Mouse (Mus musculus) heart, adult 9 months (tissue): Measurements from ENCODE around the gene Mertk.

Source experiments
- DNase-seq, 2 experiments: peaks; one replicate each; pipeline ENCODE4 v3.0.0; 2022; ENCODE audit warnings: low spot score in 2 of 2

Mertk gene

GRCm38 (mm10) chr2:128818956-128819643 is 120.3 kb downstream of the Mertk start:
- DNase-seq = peak; percentile 18 to 43

DNA sequence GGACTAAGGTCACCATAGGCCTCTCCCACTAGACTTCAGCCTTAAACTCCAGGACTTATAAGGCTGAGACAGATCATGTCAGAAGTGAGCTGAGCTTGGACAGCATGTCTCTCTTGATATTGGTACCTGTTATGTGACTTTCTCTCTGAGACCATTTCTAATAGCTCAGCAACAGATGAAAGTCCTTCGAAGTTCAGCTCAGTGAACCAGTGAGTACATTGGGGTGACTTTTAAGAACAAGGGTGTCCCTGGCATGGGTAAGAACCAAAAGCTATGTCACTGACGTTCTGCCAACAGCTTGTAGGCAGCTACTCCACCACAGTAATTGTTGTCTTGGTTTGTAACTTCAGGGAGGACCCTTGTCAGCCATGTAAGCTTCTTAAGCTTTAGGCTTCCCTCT is 121.9 kb downstream of the Mertk start:
- no peak for DNase-seq

DNA sequence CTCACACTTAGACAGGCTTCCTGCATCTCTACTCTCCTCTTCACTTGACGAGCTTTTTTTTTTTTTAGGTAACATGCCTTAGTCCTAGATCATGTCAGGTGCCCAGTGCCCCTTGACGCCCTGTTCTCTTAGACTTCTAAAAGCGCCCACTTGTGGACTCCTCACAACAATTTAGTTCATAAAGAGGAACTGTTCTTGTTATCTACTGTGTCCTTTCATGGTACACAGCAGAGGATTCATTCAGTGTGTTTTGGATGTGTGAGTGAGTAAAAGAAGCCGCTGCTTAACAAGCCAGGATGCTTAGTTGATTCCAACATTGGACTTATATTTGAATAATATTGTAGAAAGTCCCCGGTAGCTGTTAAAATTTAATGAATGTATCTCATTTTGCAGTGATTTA is 125.1 kb downstream of the Mertk start:
- no peak for DNase-seq

- no peak for DNase-seq
Measured at GRCm38 (mm10) chr2:128827787-128828186, 129.0 kb downstream of the Mertk start.

GRCm38 (mm10) chr2:128832611-128833010 is 133.9 kb downstream of the Mertk start:
- no peak for DNase-seq

DNA sequence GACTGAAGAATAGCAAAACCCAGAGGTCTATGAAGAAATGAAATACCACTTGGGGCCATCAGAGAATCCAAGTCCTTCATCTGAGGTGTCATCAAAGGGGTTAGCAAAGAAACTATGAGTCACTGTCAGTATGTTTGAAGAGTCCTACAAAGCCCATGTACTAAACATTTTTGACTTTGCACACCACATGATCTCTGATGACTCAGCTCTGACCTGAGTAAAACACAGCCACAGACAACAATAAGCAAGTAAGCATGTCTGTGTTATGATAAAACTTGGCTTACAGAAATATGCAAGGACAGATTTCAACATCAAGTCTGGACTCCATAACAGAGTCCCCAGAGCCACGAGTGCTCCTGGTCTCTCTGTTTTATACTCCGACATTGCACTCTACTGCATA is 134.3 kb downstream of the Mertk start:
- DNase-seq = no peak

GRCm38 (mm10) chr2:128833435-128833834 is 134.7 kb downstream of the Mertk start:
- no peak for DNase-seq

GRCm38 (mm10) chr2:128837531-128837930 is 138.8 kb downstream of the Mertk start:
- no peak for DNase-seq

GRCm38 (mm10) chr2:128838611-128839010 is 139.9 kb downstream of the Mertk start:
- no peak for DNase-seq

- DNase-seq = no peak
Measured at GRCm38 (mm10) chr2:128839501-128839900, 140.7 kb downstream of the Mertk start.

DNA sequence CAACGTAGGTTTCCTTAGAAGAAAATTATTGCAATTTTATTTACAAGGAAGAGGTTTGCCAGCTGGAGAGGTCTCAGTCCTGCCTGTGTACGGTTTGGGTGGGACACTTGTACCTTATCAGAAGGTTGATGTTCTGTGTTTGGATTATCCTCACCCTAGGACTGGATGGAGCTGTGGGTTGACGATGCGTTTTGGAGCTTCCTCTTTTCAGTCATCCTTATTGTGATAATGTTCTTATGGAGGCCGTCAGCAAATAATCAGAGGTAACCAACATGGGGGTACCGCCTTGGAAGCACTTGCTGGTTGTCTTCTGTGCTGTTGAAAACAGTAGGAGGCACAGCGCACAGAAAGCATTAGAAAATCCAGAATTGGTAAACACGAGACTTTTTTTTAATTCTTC is 143.7 kb downstream of the Mertk start:
- no peak for DNase-seq

DNA sequence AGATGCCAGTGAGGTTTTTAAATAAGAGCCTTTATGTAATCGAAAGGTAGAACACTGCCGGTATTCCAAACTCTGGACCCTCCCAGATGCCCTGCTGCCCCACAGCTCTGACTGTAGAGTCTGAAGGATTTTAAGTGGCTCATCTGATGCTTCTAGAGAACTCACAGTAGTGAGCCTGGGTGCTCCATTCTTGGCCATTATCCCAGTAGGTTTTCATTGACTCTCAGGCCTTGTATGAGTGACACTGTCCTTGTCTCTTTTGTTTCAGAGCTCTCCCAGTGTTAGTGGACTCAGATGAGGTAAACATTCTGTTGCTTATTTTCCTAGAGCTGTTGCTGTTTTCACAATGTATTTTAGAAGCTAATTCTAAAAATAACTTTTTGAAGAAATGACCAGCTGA is 151.3 kb downstream of the Mertk start:
- DNase-seq = no peak
